Mouse (Mus musculus) MEL (cell line): ENCODE results near the gene Nop16. TPM values are rescaled to one million over a fixed set of nuclear protein-coding genes. Genes with fewer than 3 reads are reported as not detected.

Source experiments
- DNase-seq: peaks from one replicate; pipeline ENCODE4 v3.0.0; 2011; ENCODE audit warnings: low read depth, low spot score
- H3K27ac ChIP-seq: 2 replicates; pipeline ENCODE4 v1.5.1; 2012; ENCODE audit warnings: low read depth, mild to moderate bottlenecking, control low read depth, low read length, moderate library complexity; ENCODE audit not compliant: control insufficient read depth
- H3K27me3 ChIP-seq, 2 experiments: fragments of 150-350 bp in 1 of 2; sonication (generic) in 1 of 2; 2 replicates each; pipeline ENCODE4 v1.6.1; 2012; ENCODE audit warnings: low read length in 2 of 2, mild to moderate bottlenecking in 2 of 2, improper control_type of control experiment in 1 of 2, moderate library complexity in 1 of 2; ENCODE audit not compliant: insufficient read depth in 2 of 2, control insufficient read depth in 1 of 2
- H3K36me3 ChIP-seq, 2 experiments: 2 replicates each; pipeline ENCODE4 v1.6.1; 2012 to 2014; ENCODE audit warnings: low read length in 2 of 2, improper control_type of control experiment in 1 of 2, inconsistent platforms in 1 of 2, mild to moderate bottlenecking in 1 of 2; ENCODE audit not compliant: insufficient read depth in 2 of 2, control insufficient read depth in 1 of 2
- H3K4me1 ChIP-seq, 2 experiments: fragments of 150-350 bp in 1 of 2; sonication (generic) in 1 of 2; 2 replicates each; pipeline ENCODE4 v1.6.1; 2012; ENCODE audit warnings: low read length in 2 of 2, improper control_type of control experiment in 1 of 2, mild to moderate bottlenecking in 1 of 2; ENCODE audit not compliant: insufficient read depth in 2 of 2, control insufficient read depth in 1 of 2
- H3K4me3 ChIP-seq, 2 experiments: fragments of 150-350 bp in 1 of 2; sonication (generic) in 1 of 2; 2 replicates each; pipeline ENCODE4 v1.5.1; 2012; ENCODE audit warnings: low read depth in 2 of 2, low read length in 2 of 2, mild to moderate bottlenecking in 2 of 2, moderate library complexity in 2 of 2, control low read depth in 1 of 2, improper control_type of control experiment in 1 of 2; ENCODE audit not compliant: control insufficient read depth in 1 of 2, insufficient read depth in 1 of 2
- H3K79me2 ChIP-seq: 2 replicates; pipeline ENCODE4 v1.6.1; 2012; ENCODE audit warnings: mild to moderate bottlenecking, low read length, moderate library complexity; ENCODE audit not compliant: control insufficient read depth, poor library complexity, insufficient read depth
- H3K9ac ChIP-seq: 2 replicates; pipeline ENCODE4 v1.6.1; 2012; ENCODE audit warnings: low read depth, mild to moderate bottlenecking, control low read depth, low read length, moderate library complexity; ENCODE audit not compliant: control insufficient read depth, poor library complexity, severe bottlenecking
- H3K9me3 ChIP-seq: fragments of 150-350 bp; sonication (generic); replicated peaks from 2 replicates; pipeline ENCODE4 v1.6.1; 2012; ENCODE audit warnings: mild to moderate bottlenecking, low read length, improper control_type of control experiment, moderate library complexity; ENCODE audit not compliant: insufficient read depth
- CHD1 ChIP-seq: IDR thresholded peaks from 2 replicates; pipeline ENCODE4 v1.6.1; 2012; ENCODE audit warnings: low read depth, mild to moderate bottlenecking, inconsistent platforms, low read length, improper control_type of control experiment
- EP300 ChIP-seq, 2 experiments: IDR thresholded peaks; 2 replicates each; pipeline ENCODE4 v1.6.1; 2011; ENCODE audit warnings: improper control_type of control experiment in 2 of 2, low read length in 2 of 2, low read depth in 1 of 2, mild to moderate bottlenecking in 1 of 2
- GATA1 ChIP-seq: IDR thresholded peaks from 2 replicates; pipeline ENCODE4 v1.6.1; 2011; ENCODE audit warnings: low read depth, low read length, improper control_type of control experiment
- HCFC1 ChIP-seq: IDR thresholded peaks from 2 replicates; pipeline ENCODE4 v1.6.1; 2012; ENCODE audit warnings: low read depth, mild to moderate bottlenecking, inconsistent platforms, low read length, improper control_type of control experiment, moderate library complexity
- JUND ChIP-seq: IDR thresholded peaks from 2 replicates; pipeline ENCODE4 v1.6.1; 2011; ENCODE audit warnings: low read depth, mild to moderate bottlenecking, improper control_type of control experiment, low read length
- MEF2A ChIP-seq: IDR thresholded peaks from 2 replicates; pipeline ENCODE4 v1.6.1; 2014; ENCODE audit warnings: low read depth, mild to moderate bottlenecking, inconsistent platforms, low read length, improper control_type of control experiment; ENCODE audit not compliant: poor library complexity, insufficient replicate concordance, severe bottlenecking; ENCODE audit errors: extremely low read depth
- MXI1 ChIP-seq: IDR thresholded peaks from 2 replicates; pipeline ENCODE4 v1.6.1; 2011; ENCODE audit warnings: mild to moderate bottlenecking, low read depth, low read length, improper control_type of control experiment
- MYB ChIP-seq: IDR thresholded peaks from 2 replicates; pipeline ENCODE4 v1.6.1; 2011; ENCODE audit warnings: mild to moderate bottlenecking, low read depth, low read length, improper control_type of control experiment
- NRF1 ChIP-seq: IDR thresholded peaks from 2 replicates; pipeline ENCODE4 v1.6.1; 2014; ENCODE audit warnings: low read depth, mild to moderate bottlenecking, inconsistent platforms, low read length, improper control_type of control experiment, moderate library complexity; ENCODE audit not compliant: poor library complexity, insufficient read depth, severe bottlenecking
- POLR2A ChIP-seq, 2 experiments: IDR thresholded peaks; 2 replicates each; pipeline ENCODE4 v1.6.1; 2011 to 2012; ENCODE audit warnings: low read length in 2 of 2, mild to moderate bottlenecking in 2 of 2, control low read depth in 1 of 2, improper control_type of control experiment in 1 of 2, low read depth in 1 of 2, moderate library complexity in 1 of 2; ENCODE audit not compliant: control insufficient read depth in 1 of 2, insufficient read depth in 1 of 2, poor library complexity in 1 of 2
- ZKSCAN1 ChIP-seq: IDR thresholded peaks from 2 replicates; pipeline ENCODE4 v1.6.1; 2012; ENCODE audit warnings: low read depth, mild to moderate bottlenecking, inconsistent platforms, low read length, improper control_type of control experiment, moderate library complexity
- ZNF384 ChIP-seq: IDR thresholded peaks from 2 replicates; pipeline ENCODE4 v1.6.1; 2012; ENCODE audit warnings: low read depth, mild to moderate bottlenecking, inconsistent platforms, low read length, improper control_type of control experiment
- polyA plus RNA-seq, 2 experiments: library from polyadenylated mRNA; stranded (reverse) in 1 of 2; unstranded in 1 of 2; fragments of >175 nt in 1 of 2; fragments of >200 nt in 1 of 2; gene quantifications; 2 replicates each; pipeline versions ENCODE4 v1.2.1 to v1.2.4; 2012; ENCODE audit warnings: low replicate concordance in 2 of 2, low read depth in 1 of 2; ENCODE audit not compliant: insufficient read length in 2 of 2, insufficient read depth in 1 of 2, missing spikeins in 1 of 2
- total RNA-seq: library from RNA; depleted of rRNA; stranded (reverse); fragments of 300-350 nt; gene quantifications from 2 replicates; pipeline ENCODE4 v1.2.3, GENCODE M21; 2012

Gene Nop16
- total and polyA plus RNA-seq, 3 experiments = 131 to 172 TPM; not detected in 1

DNA sequence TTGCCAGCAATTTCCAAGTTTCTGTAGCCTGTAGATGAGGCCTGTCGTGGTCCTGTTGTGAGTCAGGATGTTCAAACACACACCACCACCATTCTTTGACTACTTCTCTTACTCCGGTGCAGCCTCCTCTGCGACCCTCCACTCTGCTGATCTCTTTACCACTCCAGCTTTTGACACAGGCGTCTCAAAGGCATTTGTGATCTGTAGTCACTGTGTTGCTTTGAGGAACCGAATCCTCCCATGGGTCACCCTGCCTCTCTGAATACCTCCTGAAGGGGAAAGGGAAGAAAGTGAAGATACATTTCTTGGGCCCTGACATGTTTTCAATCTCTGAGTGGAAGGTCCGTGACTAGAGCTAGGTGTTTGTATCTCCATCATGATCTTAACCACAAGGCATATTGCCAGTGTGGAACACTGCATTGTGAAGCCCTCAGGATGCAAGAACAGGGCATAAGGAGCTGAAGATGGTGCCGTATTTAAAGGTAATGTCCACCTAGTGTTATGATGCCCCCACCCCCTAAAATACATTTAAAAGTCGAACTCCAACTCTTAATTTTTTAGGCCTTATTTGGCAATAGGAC lies 2.0 kb upstream of the Nop16 start:
- Histone ChIP-seq H3K4me1 (peaks cover 2 to 15% of the 10 kb centered on the region in 2 experiments; a peak in 3 of 4 replicates), H3K9me3 (no peaks in the 10 kb centered on the region), H3K27me3 (no peaks in the 10 kb centered on the region), H3K36me3 (peaks cover 6 to 12% of the 10 kb centered on the region in 2 experiments), H3K27ac (no peak overlapping the region), H3K9ac (no peak overlapping the region), H3K4me3 (no peak overlapping the region)
- no peak for DNase-seq
- TF ChIP-seq MYB (no peak), CHD1 (no peak), EP300 (IDR thresholded peaks at IDR 0.05; ENCODE audit: low read depth in 1 of 2, low read length in 2 of 2) (no peak), HCFC1 (no peak), MXI1 (no peak), MEF2A (no peak)
- TF ChIP-seq, all 39 proteins: peak for 0
- peaks cover 28% of the 10 kb centered on the region for H3K79me2 ChIP-seq

DNA sequence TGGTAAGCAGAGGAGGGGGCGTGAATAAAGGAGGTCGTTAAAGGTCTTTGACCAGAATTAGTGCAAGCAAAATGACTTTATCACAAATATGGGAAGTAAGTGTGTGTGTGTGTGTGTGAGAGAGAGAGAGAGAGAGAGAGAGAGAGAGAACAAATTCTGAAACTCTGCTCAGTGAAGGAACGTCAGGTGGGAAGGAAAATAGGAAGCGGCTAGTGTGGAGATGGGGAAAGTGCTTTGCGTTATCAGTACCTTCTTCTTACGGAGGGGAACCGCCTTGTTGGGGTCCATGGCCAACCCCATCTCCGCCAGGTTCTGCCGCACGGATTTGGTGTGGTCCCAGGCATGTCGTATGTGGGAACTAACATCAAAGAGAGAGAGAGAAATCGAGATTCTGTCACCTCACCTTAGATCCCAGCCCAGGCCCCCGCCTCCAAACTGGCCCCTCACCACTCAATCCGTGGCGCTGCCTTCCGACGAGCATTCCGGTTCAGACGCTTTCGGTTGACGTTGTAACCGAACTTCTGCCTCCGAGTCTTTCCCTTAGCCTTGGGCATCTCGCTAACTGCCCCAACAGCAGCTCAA lies 385 bp downstream of the Nop16 start:
- peak overlapping the region; percentile 79 for H3K27ac ChIP-seq
- H3K36me3 ChIP-seq = peaks cover 10 to 12% of the 10 kb centered on the region in 2 experiments
- H3K9me3 ChIP-seq = no peaks in the 10 kb centered on the region
- H3K4me1 ChIP-seq = peaks cover 2 to 15% of the 10 kb centered on the region in 2 experiments; a peak in 3 of 4 replicates
- H3K4me3 ChIP-seq = peak overlapping the region; percentile 85 to 87
- DNase-seq = peak; percentile 74
- TF ChIP-seq HCFC1 (no peak), ZKSCAN1 (no peak), NRF1 (no peak), ZNF384 (no peak), POLR2A (IDR thresholded peaks at IDR 0.05; ENCODE audit: control insufficient read depth in 1 of 2, insufficient read depth in 1 of 2, low read depth in 1 of 2, low read length in 2 of 2, poor library complexity in 1 of 2) (peak in 1 of 2 experiments; percentile 38; a peak in 1 of 4 replicates), JUND (peak; percentile 86; the same call in 1 of the 2 replicates), GATA1 (peak; percentile 63; the same call in 1 of the 2 replicates), EP300 (IDR thresholded peaks at IDR 0.05; ENCODE audit: low read depth in 1 of 2, low read length in 2 of 2) (peak in 1 of 2 experiments; percentile 9; a peak in 2 of 4 replicates)
- H3K9ac ChIP-seq = peak overlapping the region; percentile 76
- peaks cover 30% of the 10 kb centered on the region for H3K79me2 ChIP-seq
- H3K27me3 ChIP-seq = no peaks in the 10 kb centered on the region
